Mouse (Mus musculus) spleen, adult 2 months (tissue): ENCODE data around the gene Mrln.

Source experiments
- CTCF ChIP-seq: fragments of 200-500 bp; IDR thresholded peaks from 2 replicates; pipeline ENCODE4 v1.5.1; 2011; ENCODE audit warnings: mild to moderate bottlenecking, inconsistent platforms; ENCODE audit not compliant: insufficient read depth, insufficient read length, insufficient replicate concordance; ENCODE audit errors: extremely low read depth
- POLR2A ChIP-seq: fragments of 200-500 bp; IDR thresholded peaks from 2 replicates; pipeline ENCODE4 v1.6.1; 2011; ENCODE audit warnings: low read depth, low read length, inconsistent platforms

DNA sequence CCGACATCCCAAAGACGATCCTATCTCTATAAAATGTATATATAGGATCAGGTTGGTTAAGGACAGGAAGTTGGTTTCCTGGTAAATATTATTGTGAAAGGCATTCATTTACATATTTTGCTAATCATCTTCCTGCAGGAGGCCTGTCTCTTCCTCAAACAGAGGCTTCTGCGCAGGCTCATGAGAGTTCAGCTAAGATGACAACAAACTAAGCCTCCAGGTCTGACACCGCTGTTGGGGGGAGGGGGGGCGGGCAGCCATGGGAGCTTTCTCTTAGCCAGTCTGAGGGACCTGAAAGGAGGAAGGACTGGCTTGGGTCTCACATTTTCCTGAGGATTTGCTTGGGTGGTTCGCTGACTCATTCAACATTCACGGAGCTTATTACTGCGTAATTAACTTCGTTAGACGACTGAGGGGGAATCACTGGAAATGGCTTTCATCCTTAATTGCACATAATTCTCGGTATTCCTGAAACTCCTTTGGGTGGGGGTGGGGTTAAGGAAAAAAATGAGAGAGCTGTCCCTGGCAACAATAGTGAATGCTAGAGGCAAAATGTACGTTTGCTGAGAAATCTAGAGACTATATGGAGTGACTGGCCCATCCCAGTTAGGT, 3.5 kb upstream of the Mrln start:
- TF ChIP-seq CTCF (no peak), POLR2A (no peak)
